Mouse (Mus musculus): ENCODE measurements at regions not wholly inside any gene's neighbourhood (a gene's known extent, or its start where the extent isn't known, plus 50 kb on each side); places are given as distances from the start of the nearest gene placed in this dataset.

DNA sequence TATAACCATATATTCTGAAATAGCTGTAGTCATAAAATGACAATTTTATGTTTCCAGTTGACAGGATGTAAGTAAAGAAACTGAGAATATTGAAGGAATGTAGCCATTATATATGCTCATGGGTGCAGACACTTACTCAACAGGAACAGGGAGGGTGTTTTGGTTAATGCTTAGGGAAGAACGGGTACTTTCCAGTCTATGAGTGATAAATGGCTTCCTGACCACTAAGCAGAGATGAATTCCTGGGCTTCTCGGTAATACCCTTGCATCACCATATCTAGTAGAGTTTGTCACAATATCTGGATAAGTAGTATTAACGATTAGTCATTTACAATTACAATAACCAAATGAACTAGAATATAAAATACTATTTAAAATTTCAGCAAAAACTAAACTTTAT, 130.5 kb downstream of the Cxxc4 start:
- TF ChIP-seq CTCF (IDR thresholded peaks at IDR 0.05) = no peak
- TF ChIP-seq EP300 (IDR thresholded peaks at IDR 0.05) = no peak
